Mouse (Mus musculus): ENCODE results near the gene Gga1. TPM values are rescaled to one million over a fixed set of nuclear protein-coding genes. Genes with fewer than 3 reads are reported as not detected.
A peak's percentile ranks its signal among the peaks of the same experiment; 100 is the strongest.

The Gga1 gene
- 10 to 100 TPM; 51.9 to 56.2 TPM for total RNA-seq (2021)
- 138 and 147 TPM in 2 replicates for polyA plus RNA-seq (2012; rRNA removed)
- long read RNA-seq, transcript Gga1-201 (17 exons, 3,034 nt) = major isoform, 88 of 108 reads
- long read RNA-seq, partial matches to known transcripts = 8 of 108 reads
- long read RNA-seq, other reads (novel, unspliced or antisense) = 12 of 108 reads

DNA sequence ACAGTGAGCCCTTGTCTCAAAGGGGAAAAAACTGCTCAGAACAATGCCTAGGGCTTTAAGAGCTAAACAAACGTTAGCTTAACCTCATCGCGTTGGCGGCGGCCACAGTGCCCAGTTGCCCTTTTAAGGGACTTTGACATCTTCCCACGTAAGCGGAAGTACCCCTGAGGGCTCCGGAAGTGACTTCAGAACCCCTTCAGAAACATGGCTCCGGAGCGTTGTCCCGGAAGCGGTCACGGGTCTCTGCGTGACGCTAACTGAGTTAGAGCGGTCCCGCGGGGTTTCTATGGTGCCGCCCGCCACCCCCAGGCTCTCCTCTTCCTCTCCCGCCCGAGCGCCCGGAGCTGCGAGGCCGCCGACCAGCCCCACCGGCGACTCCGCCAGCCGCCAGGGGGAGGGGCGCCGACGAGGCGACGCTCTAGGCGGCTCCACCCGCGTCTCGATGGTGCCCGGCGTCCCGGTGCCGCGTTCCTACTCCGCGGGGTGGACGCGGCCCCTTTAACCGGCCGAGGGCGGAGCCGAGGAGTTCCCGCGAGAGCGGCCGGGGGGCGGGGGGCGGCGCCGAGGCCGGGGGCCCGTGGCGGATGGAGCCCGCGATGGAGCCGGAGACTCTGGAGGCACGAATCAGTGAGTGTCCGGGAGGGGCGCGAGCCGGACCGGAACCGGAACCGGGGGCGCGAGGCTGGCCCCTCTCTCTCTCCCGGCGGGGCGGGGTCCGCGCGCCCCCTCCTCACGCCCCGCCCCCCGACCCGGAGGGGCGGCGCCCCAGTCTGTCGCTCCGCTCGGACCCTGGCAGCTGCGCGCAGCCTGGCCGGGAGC is at the start of gene Gga1:
TSS of gene Gga1 (plus strand) at position 200 of the 819 bp plus-strand sequence.
- peak; percentile 95 for DNase-seq

DNA sequence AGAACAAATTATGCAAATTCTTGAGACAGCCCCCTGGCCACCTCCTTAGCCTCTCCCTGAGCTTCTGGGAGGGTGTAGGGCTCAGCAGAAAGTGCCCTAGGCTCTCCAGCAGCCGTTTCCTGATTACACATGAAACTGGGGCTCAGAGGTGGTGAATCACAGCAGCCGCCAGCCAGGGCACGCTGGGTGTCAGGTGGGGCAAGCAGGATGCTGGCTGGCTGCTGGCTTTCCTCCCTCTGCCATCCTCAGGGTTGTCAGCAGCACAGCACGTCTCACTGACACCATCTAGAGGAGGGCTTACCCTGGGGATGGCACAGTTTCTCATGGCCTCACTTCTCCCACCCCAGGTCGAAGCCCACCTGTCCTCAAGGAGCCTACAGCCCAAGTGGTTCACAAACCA is 48.7 kb upstream of the Gga1 start:
- DNase-seq = no peak

DNA sequence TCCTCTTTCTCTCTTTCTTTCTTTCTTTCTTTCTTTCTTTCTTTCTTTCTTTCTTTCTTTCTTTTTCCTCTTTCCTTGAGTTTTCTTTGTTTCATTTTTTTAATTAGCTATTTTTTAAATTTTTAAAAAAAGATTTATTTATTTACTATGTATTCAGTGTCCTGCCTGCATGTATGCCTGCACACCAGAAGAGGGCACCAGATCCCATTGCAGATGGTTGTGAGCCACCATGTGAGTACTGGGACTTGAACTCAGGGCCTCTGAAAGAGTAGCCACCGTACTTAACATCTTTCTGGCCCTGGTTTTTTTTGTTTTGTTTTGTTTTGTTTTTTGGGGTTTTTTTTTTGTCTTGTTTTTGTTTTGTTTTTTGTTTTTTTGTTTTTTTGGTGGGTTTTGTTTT is 47.4 kb upstream of the Gga1 start:
- DNase-seq = no peak

GRCm38 (mm10) chr15:78830742-78831719 is 46.0 kb upstream of the Gga1 start:
- no peak for DNase-seq

GRCm38 (mm10) chr15:78831720-78832657 is 45.0 kb upstream of the Gga1 start:
- DNase-seq = peak; percentile 72

- peak; percentile 93 for DNase-seq
Measured at GRCm38 (mm10) chr15:78832701-78833123, 44.3 kb upstream of the Gga1 start.

DNA sequence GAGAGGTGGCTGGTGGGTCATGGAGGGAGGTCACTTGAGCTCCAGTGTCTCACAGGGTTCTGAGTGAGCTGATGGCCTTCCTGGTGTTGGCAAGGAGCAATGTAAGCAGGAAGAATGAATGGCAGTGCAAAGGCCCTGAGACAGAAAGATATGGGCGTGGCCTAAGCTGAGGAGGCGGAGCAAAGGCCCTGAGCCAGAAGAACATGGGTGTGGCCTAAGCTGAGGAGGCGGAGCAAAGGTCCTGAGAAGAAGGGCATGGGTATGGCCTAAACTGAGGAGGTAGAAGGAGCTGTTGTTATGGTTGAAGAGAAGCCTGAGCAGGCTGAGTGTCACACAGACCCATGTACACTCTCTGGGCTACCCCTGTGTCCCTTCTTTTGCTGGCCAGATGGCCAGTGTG is 43.4 kb upstream of the Gga1 start:
- DNase-seq = no peak

GRCm38 (mm10) chr15:78834233-78835005 is 42.6 kb upstream of the Gga1 start:
- no peak for DNase-seq

DNA sequence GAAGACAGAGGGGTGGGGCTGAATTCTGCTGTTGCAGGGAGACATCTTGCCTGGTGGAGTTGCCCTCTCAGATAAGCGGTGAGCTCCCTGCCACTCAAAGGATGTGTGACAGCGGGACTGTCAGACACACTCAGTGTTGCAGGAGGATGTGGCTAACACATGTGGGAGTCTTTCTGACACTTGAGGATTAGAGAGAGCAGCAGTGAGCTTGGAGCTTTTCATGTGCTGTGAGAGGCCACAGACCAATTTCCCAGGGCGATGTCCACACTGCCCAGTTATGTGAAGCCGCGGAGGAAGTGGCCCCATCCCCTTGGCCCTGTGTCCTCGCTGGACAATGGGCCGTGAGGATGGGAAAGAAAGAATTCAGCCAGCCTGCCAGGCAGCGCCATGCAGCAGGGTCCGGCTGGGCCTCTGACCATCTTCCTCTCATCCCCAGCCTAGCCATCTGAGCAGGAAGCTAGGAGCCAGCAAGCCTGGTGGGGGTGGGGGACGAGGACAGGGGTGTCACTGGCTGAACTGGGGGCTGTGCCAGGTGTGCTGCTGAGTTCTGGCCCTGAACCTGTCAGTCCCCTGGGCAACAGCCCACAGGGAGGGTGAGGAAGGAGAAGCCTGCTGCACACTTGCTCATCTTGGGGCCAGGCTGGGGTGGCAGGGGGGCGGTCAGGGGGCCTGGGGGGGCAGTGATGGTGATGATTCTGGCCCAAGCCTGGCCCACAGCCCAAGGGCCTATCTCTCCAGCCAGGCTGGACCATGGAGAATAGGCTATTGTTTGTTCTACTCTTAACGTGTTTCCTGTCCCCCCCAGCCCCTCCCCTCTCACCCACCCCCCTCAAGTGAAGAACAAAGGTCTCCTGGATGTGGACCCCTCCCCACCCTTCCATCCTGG is 41.5 kb upstream of the Gga1 start:
- peak; percentile 63 for DNase-seq

- DNase-seq = peak; percentile 82
Measured at GRCm38 (mm10) chr15:78836086-78836621, 40.8 kb upstream of the Gga1 start.

DNA sequence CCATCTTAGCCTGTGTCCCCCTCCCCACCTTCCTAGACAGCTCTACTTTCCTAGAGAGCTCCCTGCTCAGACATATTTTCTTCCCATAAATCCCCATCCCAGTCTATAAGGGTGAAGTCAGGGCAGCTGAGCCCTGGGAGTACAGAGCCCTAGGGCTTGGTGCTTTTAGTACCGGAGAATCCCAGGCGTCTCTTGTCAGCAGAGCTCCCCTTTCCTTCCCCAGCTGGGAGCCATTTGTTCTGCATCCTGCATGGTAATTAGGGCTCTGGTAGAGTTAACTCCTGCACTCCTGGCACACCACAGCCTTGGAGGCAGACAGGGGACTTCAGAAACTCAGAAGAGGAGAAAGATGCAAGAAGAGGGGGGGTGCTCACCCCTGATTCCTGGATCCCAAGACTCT is 37.2 kb upstream of the Gga1 start:
- DNase-seq = no peak

GRCm38 (mm10) chr15:78840241-78840640 is 36.7 kb upstream of the Gga1 start:
- DNase-seq = peak; percentile 55

DNA sequence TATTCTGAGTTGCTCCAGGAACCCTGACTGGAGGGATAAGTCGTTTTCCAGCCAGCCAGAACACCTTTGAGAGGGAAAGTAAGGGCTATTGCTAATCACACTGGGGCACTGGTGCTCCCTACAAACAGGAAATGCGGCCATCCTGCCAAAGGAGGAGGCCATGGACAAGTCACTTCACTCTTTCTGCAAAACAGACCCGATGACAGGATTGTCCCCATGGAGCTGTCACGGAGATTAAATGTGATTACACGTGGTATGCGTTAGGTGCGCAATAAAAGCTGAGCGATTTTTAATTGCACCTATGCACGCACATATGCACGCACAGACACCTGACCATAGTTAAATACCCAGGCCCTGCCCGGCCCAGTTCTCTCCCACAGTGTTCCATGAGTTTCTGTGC is 36.2 kb upstream of the Gga1 start:
- no peak for DNase-seq

DNA sequence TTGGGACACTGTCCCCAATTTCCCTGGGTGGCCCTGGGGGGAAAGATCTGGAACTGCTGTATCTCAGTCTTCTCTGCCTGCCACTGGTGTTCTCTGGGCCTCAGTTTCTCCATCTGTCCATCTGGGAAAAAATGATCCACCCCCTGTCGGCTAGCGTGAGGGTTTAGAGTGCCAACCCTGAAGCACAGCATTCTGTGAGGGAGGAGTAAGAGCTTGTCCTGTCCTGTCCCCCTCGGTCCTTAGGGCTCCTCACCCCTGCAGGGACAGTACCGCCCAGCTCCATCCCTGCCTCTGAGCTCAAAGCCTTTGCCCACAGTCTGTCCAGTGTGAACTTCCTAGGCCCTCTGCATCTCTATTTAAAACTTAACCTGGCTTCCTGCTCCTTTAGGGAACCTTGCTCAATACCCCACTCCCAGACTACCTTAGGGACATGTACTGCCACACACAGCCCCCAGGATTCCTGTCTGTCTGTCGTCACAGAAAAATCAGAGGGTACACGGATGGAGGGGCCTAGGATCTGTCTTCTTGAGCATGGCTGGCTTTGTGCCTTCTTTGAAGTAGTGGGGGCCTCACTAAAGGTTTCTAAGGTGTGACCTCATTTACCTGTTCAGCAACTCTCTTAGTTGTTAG is 35.7 kb upstream of the Gga1 start:
- DNase-seq = no peak

DNA sequence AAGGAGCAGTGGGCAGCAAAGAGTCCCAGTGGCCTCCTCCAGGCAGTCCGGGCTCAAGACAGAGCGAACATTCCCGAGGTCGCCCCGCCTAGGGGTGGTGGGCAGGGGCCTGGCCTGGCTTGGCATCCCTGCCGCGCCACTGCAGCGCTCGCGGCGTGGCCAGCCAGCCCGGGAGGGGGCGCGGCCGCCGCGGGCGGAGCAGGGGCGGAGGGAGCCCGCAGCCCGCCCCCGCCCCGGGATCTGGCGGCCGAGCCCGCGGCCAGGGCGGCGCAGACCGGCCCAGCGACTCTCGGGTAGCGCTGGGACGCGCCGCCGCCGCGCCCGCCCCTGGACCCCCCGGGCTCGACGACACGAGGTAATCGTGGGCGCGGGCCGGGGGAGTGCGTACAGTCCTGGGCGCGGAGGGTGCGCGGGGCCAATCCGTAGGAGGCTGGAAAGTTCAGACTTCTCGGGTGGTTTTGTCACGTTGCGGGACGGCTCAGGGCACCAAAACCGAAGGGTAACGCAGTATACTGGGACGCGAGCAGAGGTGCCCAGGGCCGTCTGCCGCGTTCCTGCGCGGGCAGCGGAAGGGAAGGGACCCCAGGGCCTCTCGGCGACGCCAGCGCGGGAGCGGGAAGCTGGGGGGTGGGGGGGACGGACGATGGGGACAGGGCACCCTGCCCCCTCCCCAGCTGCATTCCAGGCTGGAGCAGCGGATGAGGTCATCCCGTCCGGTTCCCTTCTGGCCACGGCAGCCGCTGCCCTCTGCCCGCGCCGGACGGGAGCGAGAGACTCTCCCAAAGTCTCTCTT is 34.4 kb upstream of the Gga1 start, which contains the start of gene Cdc42ep1:
TSS of gene Cdc42ep1 (plus strand) at position 254 of the 793 bp plus-strand sequence.
- peak; percentile 89 for DNase-seq

GRCm38 (mm10) chr15:78843581-78844469 is 33.2 kb upstream of the Gga1 start:
- DNase-seq = peak; percentile 56

DNA sequence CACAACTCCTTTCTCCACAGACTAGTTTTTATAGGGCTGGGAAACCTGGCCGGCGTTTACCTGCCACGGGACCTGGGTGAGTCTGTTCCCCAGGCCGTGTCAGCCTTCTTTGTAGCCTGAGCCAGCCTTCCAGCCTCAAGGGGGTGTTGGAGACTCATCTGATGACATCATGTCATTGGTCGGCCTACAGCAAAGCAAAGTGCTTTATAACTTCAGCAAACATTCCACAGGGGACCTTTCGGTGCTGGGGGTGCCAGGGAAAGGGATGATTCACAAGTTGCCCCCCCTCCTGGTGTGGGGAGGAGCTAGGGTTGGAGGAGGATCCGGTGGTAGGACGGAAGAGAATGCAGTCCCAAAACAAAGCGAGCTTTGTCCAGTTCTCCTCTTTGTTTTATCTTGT is 32.2 kb upstream of the Gga1 start:
- DNase-seq = peak; percentile 93
